Comparison of ENCODE assay signal across 22 mouse cellular contexts in the genomic region with DNA sequence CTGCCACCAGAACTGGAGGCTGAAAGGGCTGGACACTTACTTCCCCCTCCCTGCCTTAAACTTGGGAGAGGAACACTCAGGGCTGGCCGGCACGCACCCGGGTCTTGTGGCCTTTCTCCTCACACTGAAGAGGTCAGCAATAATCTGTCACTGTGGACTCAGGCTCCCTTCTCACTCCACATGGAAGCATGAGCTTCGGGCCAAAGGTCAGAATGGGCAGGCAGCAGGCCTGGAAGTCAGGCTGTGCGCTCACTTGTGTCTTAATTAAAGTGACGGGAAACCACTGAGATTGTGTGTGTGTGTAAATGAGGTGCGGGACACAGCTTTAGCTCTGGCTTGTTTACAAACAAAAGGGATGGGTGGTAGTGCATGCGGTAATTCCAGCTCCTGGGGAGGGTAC. TPM values are rescaled to one million over a fixed set of nuclear protein-coding genes. Genes with fewer than 3 reads are reported as not detected.
DNase-seq lines count a peak whose midpoint lies in the region; ATAC-seq and TF ChIP-seq lines count a peak whose summit lies in the region.
"Had no signal": no experiment of that assay in that cellular context is flagged by ENCODE, and none has a peak within 500 bp of the region (broad histone marks: within the 10 kb centered on the region; RNA-seq: fewer than 3 reads in every experiment).

No protein-coding gene starts in this region.

- no peak overlapping the region for H3K27ac ChIP-seq in kidney, embryonic 14.5 days (ENCODE audit: low read depth, low read length)
- H3K27ac ChIP-seq in intestine, embryonic 15.5 days: 0 out of 2 replicates have a peak overlapping the region, but pooled peaks have one; percentile 33
- peak overlapping the region; percentile 50 for H3K27ac ChIP-seq in liver, embryonic 16.5 days (ENCODE audit: low read length)
- no peak overlapping the region for H3K27ac ChIP-seq in midbrain, postnatal 0 days (ENCODE audit: low read depth, low read length)
- H3K27ac ChIP-seq: embryonic facial prominence, embryonic 15.5 days; heart, adult 2 months; hindbrain, embryonic 15.5 days; stomach, postnatal 0 days had no signal

- H3K36me3 ChIP-seq in kidney, embryonic 14.5 days (ENCODE audit: control insufficient read depth, insufficient read depth, low read length): peaks cover 56% of the 10 kb centered on the region
- H3K36me3 ChIP-seq in intestine, embryonic 15.5 days: peaks cover 39% of the 10 kb centered on the region
- H3K36me3 ChIP-seq in liver, embryonic 16.5 days (ENCODE audit: control insufficient read depth, insufficient read depth): peaks cover 56% of the 10 kb centered on the region
- H3K36me3 ChIP-seq in midbrain, postnatal 0 days (ENCODE audit: insufficient read depth, low read length): peaks cover 11% of the 10 kb centered on the region

- no peak for ATAC-seq in kidney, embryonic 14.5 days (ENCODE audit: low FRiP score, low TSS enrichment)
- ATAC-seq in intestine, embryonic 15.5 days: no peak
- ATAC-seq in liver, embryonic 16.5 days (ENCODE audit: low read depth): no peak
- no peak for ATAC-seq in midbrain, postnatal 0 days (ENCODE audit: low FRiP score)
- no peak for ATAC-seq in granulocyte monocyte progenitor cell, adult 5-6 weeks (replicated peaks; ENCODE audit: poor library complexity, severe bottlenecking)
- ATAC-seq: forebrain, embryonic 16.5 days had no signal

- WGBS in kidney, embryonic 14.5 days: 72% methylated on average over 8 of the region's 8 CpGs
- WGBS in intestine, embryonic 15.5 days: 69% methylated on average over 8 of the region's 8 CpGs
- 70% methylated on average over 8 of the region's 8 CpGs for WGBS in liver, embryonic 16.5 days (ENCODE audit: insufficient replicate concordance)
- 70% methylated on average over 8 of the region's 8 CpGs for WGBS in midbrain, postnatal 0 days

- TF ChIP-seq CTCF in midbrain, postnatal 0 days (IDR thresholded peaks at IDR 0.05): no peak

- peak; percentile 82 for DNase-seq in kidney, adult 11 months
- peak; percentile 87 for DNase-seq in kidney, adult 9 months
- DNase-seq in midbrain, postnatal 0 days (ENCODE audit: low spot score): no peak
- DNase-seq: adrenal gland, adult 2 months; cerebellum, adult 11 months; cerebellum, postnatal 25 days; heart, adult 2 months; heart, postnatal 14 days; lung, postnatal 10 days; spleen, adult 18-20 months; thymus, postnatal 36 days had no signal

- H3K4me1 ChIP-seq in kidney, embryonic 14.5 days (ENCODE audit: control insufficient read depth, insufficient read depth, low read length): peaks cover 40% of the 10 kb centered on the region
- H3K4me1 ChIP-seq in intestine, embryonic 15.5 days (replicated peaks): peaks cover 48% of the 10 kb centered on the region
- peaks cover 74% of the 10 kb centered on the region for H3K4me1 ChIP-seq in liver, embryonic 16.5 days (ENCODE audit: control insufficient read depth, low read depth, low read length)
- H3K4me1 ChIP-seq in midbrain, postnatal 0 days (ENCODE audit: insufficient read depth, low read length): no peaks in the 10 kb centered on the region; the same call in 1 of the 2 replicates

- no peak overlapping the region for H3K4me2 ChIP-seq in kidney, embryonic 14.5 days (replicated peaks; ENCODE audit: low read depth, low read length)
- no peak overlapping the region for H3K4me2 ChIP-seq in intestine, embryonic 15.5 days (replicated peaks)
- H3K4me2 ChIP-seq in liver, embryonic 16.5 days (ENCODE audit: low read depth, low read length): no peak overlapping the region
- H3K4me2 ChIP-seq in midbrain, postnatal 0 days (ENCODE audit: low read depth, low read length, poor library complexity, severe bottlenecking): no peak overlapping the region
- H3K4me2 ChIP-seq: embryonic facial prominence, embryonic 15.5 days; hindbrain, embryonic 15.5 days had no signal

- H3K4me3 ChIP-seq in kidney, embryonic 14.5 days (ENCODE audit: low read length): no peak overlapping the region
- H3K4me3 ChIP-seq in intestine, embryonic 15.5 days (replicated peaks): no peak overlapping the region
- H3K4me3 ChIP-seq in liver, embryonic 16.5 days (ENCODE audit: low read depth, low read length): no peak overlapping the region
- H3K4me3 ChIP-seq in midbrain, postnatal 0 days (ENCODE audit: low read depth, low read length): no peak overlapping the region
- H3K4me3 ChIP-seq: embryonic facial prominence, embryonic 15.5 days; heart, adult 2 months; hindbrain, embryonic 15.5 days; megakaryocyte, embryonic 14.5 days had no signal

- no peak overlapping the region for H3K9ac ChIP-seq in kidney, embryonic 14.5 days (ENCODE audit: low read depth, low read length)
- no peak overlapping the region for H3K9ac ChIP-seq in intestine, embryonic 15.5 days
- H3K9ac ChIP-seq in liver, embryonic 16.5 days (ENCODE audit: low read depth, low read length): no peak overlapping the region; the same call in 1 of the 2 replicates
- no peak overlapping the region for H3K9ac ChIP-seq in midbrain, postnatal 0 days (replicated peaks; ENCODE audit: low read length, poor library complexity, severe bottlenecking)
- H3K9ac ChIP-seq: embryonic facial prominence, embryonic 15.5 days; hindbrain, embryonic 15.5 days had no signal

- H3K27me3 ChIP-seq in kidney, embryonic 14.5 days (ENCODE audit: control insufficient read depth, insufficient read depth, low read length): no peaks in the 10 kb centered on the region
- no peaks in the 10 kb centered on the region for H3K27me3 ChIP-seq in intestine, embryonic 15.5 days (replicated peaks)
- no peaks in the 10 kb centered on the region for H3K27me3 ChIP-seq in liver, embryonic 16.5 days (ENCODE audit: control insufficient read depth, insufficient read depth, low read depth, low read length)
- H3K27me3 ChIP-seq in midbrain, postnatal 0 days (ENCODE audit: insufficient read depth, low read length): no peaks in the 10 kb centered on the region
- H3K27me3 ChIP-seq: embryonic facial prominence, embryonic 15.5 days; hindbrain, embryonic 15.5 days; megakaryocyte, embryonic 14.5 days had no signal

- H3K9me3 ChIP-seq in kidney, embryonic 14.5 days (ENCODE audit: control insufficient read depth, low read length): no peaks in the 10 kb centered on the region
- H3K9me3 ChIP-seq in intestine, embryonic 15.5 days: no peaks in the 10 kb centered on the region
- H3K9me3 ChIP-seq in liver, embryonic 16.5 days (replicated peaks; ENCODE audit: control insufficient read depth, low read length): no peaks in the 10 kb centered on the region
- H3K9me3 ChIP-seq in midbrain, postnatal 0 days (ENCODE audit: low read length): no peaks in the 10 kb centered on the region
- H3K9me3 ChIP-seq: embryonic facial prominence, embryonic 15.5 days; hindbrain, embryonic 15.5 days; megakaryocyte, embryonic 14.5 days had no signal

RNA-seq across cellular contexts. Expression of a gene that starts 4.4 kb away (rescaled TPM):
- polyA plus RNA-seq in kidney, embryonic 14.5 days (2014; fragmentation: Nextera tagmentation; extraction: Ambion mirVana): 72.0 and 82.7 TPM in 2 replicates
- 178 and 197 TPM in 2 replicates for polyA plus RNA-seq in intestine, embryonic 15.5 days (2015; fragmentation: Nextera tagmentation; extraction: Ambion mirVana)
- polyA plus RNA-seq in liver, embryonic 16.5 days (2015; fragmentation: Nextera tagmentation; extraction: Ambion mirVana): 79.5 and 85.1 TPM in 2 replicates
- total RNA-seq in midbrain, postnatal 0 days (2014; rRNA removed): 22.1 and 23.6 TPM in 2 replicates
- 23.8 and 28.2 TPM in 2 replicates for polyA plus RNA-seq in midbrain, postnatal 0 days (2015; fragmentation: Nextera tagmentation; extraction: Ambion mirVana)
- total RNA-seq in granulocyte monocyte progenitor cell, adult 5-6 weeks (2014; fragmentation: Nextera tagmentation): 116 and 119 TPM in 2 replicates
- total RNA-seq in granulocyte monocyte progenitor cell, adult 5-6 weeks (2017): 53.6 and 63.3 TPM in 2 replicates

RNA-seq across cellular contexts. Expression of a gene that starts 4.8 kb away (rescaled TPM):
- 218 and 287 TPM in 2 replicates for polyA plus RNA-seq in kidney, embryonic 14.5 days (2014; fragmentation: Nextera tagmentation; extraction: Ambion mirVana)
- polyA plus RNA-seq in intestine, embryonic 15.5 days (2015; fragmentation: Nextera tagmentation; extraction: Ambion mirVana): 223 and 226 TPM in 2 replicates
- 149 and 164 TPM in 2 replicates for polyA plus RNA-seq in liver, embryonic 16.5 days (2015; fragmentation: Nextera tagmentation; extraction: Ambion mirVana)
- 6.9 and 15.3 TPM in 2 replicates for total RNA-seq in midbrain, postnatal 0 days (2014; rRNA removed)
- polyA plus RNA-seq in midbrain, postnatal 0 days (2015; fragmentation: Nextera tagmentation; extraction: Ambion mirVana): 9.7 and 11.0 TPM in 2 replicates
- total RNA-seq in granulocyte monocyte progenitor cell, adult 5-6 weeks (2014; fragmentation: Nextera tagmentation): 26.7 and 35.6 TPM in 2 replicates
- 77.2 and 88.2 TPM in 2 replicates for total RNA-seq in granulocyte monocyte progenitor cell, adult 5-6 weeks (2017)

RNA-seq across cellular contexts. Expression of a gene that starts 23.2 kb away (rescaled TPM):
- polyA plus RNA-seq in kidney, embryonic 14.5 days (2014; fragmentation: Nextera tagmentation; extraction: Ambion mirVana): 103 TPM in 2 replicates
- polyA plus RNA-seq in intestine, embryonic 15.5 days (2015; fragmentation: Nextera tagmentation; extraction: Ambion mirVana): 102 and 103 TPM in 2 replicates
- polyA plus RNA-seq in liver, embryonic 16.5 days (2015; fragmentation: Nextera tagmentation; extraction: Ambion mirVana): 60.9 and 64.3 TPM in 2 replicates
- total RNA-seq in midbrain, postnatal 0 days (2014; rRNA removed): 48.0 and 54.8 TPM in 2 replicates
- polyA plus RNA-seq in midbrain, postnatal 0 days (2015; fragmentation: Nextera tagmentation; extraction: Ambion mirVana): 90.1 and 95.7 TPM in 2 replicates
- 75.7 and 79.4 TPM in 2 replicates for total RNA-seq in granulocyte monocyte progenitor cell, adult 5-6 weeks (2014; fragmentation: Nextera tagmentation)
- total RNA-seq in granulocyte monocyte progenitor cell, adult 5-6 weeks (2017): 94.8 and 103 TPM in 2 replicates

RNA-seq across cellular contexts. Expression of a gene that starts 23.3 kb away (rescaled TPM):
- polyA plus RNA-seq in kidney, embryonic 14.5 days (2014; fragmentation: Nextera tagmentation; extraction: Ambion mirVana): 8.7 and 13.7 TPM in 2 replicates
- polyA plus RNA-seq in intestine, embryonic 15.5 days (2015; fragmentation: Nextera tagmentation; extraction: Ambion mirVana): 4.4 and 5.1 TPM in 2 replicates
- 2.1 and 3.1 TPM in 2 replicates for polyA plus RNA-seq in liver, embryonic 16.5 days (2015; fragmentation: Nextera tagmentation; extraction: Ambion mirVana)
- total RNA-seq in midbrain, postnatal 0 days (2014; rRNA removed): 18.8 and 29.0 TPM in 2 replicates
- polyA plus RNA-seq in midbrain, postnatal 0 days (2015; fragmentation: Nextera tagmentation; extraction: Ambion mirVana): 3.2 and 4.6 TPM in 2 replicates
- total RNA-seq in granulocyte monocyte progenitor cell, adult 5-6 weeks (2014; fragmentation: Nextera tagmentation): 20.6 and 25.0 TPM in 2 replicates
- total RNA-seq in granulocyte monocyte progenitor cell, adult 5-6 weeks (2017): 3.7 and 4.0 TPM in 2 replicates

RNA-seq across cellular contexts. Expression of a gene that starts 25.0 kb away (rescaled TPM):
- polyA plus RNA-seq in kidney, embryonic 14.5 days (2014; fragmentation: Nextera tagmentation; extraction: Ambion mirVana): 0.23 TPM in 1 of 2 replicates, not detected in the other
- polyA plus RNA-seq in intestine, embryonic 15.5 days (2015; fragmentation: Nextera tagmentation; extraction: Ambion mirVana): 0.30 and 0.31 TPM in 2 replicates
- 6.1 and 7.3 TPM in 2 replicates for polyA plus RNA-seq in liver, embryonic 16.5 days (2015; fragmentation: Nextera tagmentation; extraction: Ambion mirVana)
- total RNA-seq in midbrain, postnatal 0 days (2014; rRNA removed): 0.11 TPM in 1 of 2 replicates, not detected in the other
- polyA plus RNA-seq in midbrain, postnatal 0 days (2015; fragmentation: Nextera tagmentation; extraction: Ambion mirVana): 0.11 and 0.15 TPM in 2 replicates
- 0.11 and 0.49 TPM in 2 replicates for total RNA-seq in granulocyte monocyte progenitor cell, adult 5-6 weeks (2014; fragmentation: Nextera tagmentation)
- not detected in 2 replicates for total RNA-seq in granulocyte monocyte progenitor cell, adult 5-6 weeks (2017)
- total RNA-seq: ES-E14; gastrocnemius, adult 8-10 months had no signal
- polyA plus RNA-seq: adrenal gland, adult 2 months; forebrain, embryonic 16.5 days had no signal

Comparison
In these comparisons a context has a peak if more than half of its experiments do, and no peak if none do; other contexts are left out.
1. H3K27ac ChIP-seq: peak in intestine, embryonic 15.5 days (single experiment) and liver, embryonic 16.5 days (single experiment); none in kidney, embryonic 14.5 days (single experiment) and midbrain, postnatal 0 days (single experiment).
2. RNA of a gene that starts 4.8 kb away (polyA plus RNA-seq): 218 to 287 TPM in kidney, embryonic 14.5 days, 223 to 226 TPM in intestine, embryonic 15.5 days and 149 to 164 TPM in liver, embryonic 16.5 days; 9.7 to 11.0 TPM in midbrain, postnatal 0 days; every median in the first group is over 10 times any median in the second.